Mouse (Mus musculus): ENCODE data around the gene Icam1. TPM values are rescaled to one million over a fixed set of nuclear protein-coding genes. Genes with fewer than 3 reads are reported as not detected.
A peak's percentile ranks its signal among the peaks of the same experiment; 100 is the strongest.
"Not testable (repeated sequence)": the region's sequence is repeated elsewhere in the genome, so short reads cannot be mapped to it uniquely, and the experiment has no call there.

Gene Icam1
- polyA plus RNA-seq, 1 experiment from 2014 or later, result 13.9 TPM

DNA sequence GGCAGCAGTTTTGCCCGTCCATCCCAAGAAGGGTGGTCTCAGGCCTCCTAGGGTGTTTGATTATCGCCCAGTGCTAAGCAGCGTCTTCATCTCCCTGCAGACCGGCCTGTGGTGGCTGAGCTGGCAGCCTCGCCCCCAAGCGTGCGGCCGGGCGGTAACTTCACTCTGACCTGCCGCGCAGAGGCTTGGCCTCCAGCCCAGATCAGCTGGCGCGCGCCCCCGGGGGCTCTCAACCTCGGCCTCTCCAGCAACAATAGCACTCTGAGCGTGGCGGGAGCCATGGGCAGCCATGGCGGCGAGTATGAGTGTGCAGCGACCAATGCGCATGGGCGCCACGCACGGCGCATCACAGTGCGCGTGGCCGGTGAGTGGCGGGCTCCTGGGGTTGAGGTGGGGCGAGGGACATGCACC, 21.7 kb downstream of the Icam1 start:
- Histone ChIP-seq H3K27me3 (peaks cover 83% of the 10 kb centered on the region), H3K36me3 (no peaks in the 10 kb centered on the region), H3K4me2 (replicated peaks) (peak overlapping the region; percentile 70), H3K4me3 (peak overlapping the region; percentile 45), H3K9ac (peak overlapping the region; percentile 51), H3K9me3 (0 out of 2 replicates have a peak, but pooled peaks cover 5% of the 10 kb centered on the region), H3K4me1 (peaks cover 37% of the 10 kb centered on the region), H3K27ac (no peak overlapping the region)
- WGBS, result 2% methylated on average over 31 of the region's 31 CpGs
- ATAC-seq (ENCODE audit: low FRiP score, low read depth), result no peak

- no peak overlapping the region for H3K27ac ChIP-seq
- H3K4me1 ChIP-seq, result peaks cover 22% of the 10 kb centered on the region
- H3K27me3 ChIP-seq, result peaks cover 60% of the 10 kb centered on the region
- WGBS, result 73% methylated on average over 3 of the region's 3 CpGs
- H3K9me3 ChIP-seq, result 0 out of 2 replicates have a peak, but pooled peaks cover 5% of the 10 kb centered on the region
- no peak overlapping the region for H3K9ac ChIP-seq
- H3K4me3 ChIP-seq, result no peak overlapping the region
- ATAC-seq (ENCODE audit: low FRiP score, low read depth), result no peak
- no peaks in the 10 kb centered on the region for H3K36me3 ChIP-seq
- no peak overlapping the region for H3K4me2 ChIP-seq (replicated peaks)
Observed at GRCm38 (mm10) chr9:21039779-21040178, 24.0 kb downstream of the Icam1 start.

DNA sequence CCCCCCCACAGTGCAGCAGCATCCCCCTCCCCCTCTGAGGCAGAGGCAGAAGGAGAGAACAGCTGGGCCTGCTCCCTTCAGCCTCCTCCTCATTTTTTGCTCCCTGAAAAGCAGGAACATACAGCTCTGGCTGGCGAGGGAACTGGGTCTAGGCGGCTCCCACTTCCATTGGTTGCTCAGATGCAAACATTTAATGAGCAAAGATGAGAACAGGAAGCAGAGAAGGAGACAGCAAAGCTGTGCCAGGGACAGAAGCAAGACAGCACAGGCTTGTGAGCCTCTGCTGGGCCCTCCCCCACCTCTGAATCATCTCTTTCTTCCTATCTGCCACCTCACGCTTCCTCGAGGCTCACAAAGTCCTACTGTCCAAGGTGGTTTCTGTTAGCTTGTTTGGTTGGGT, 25.5 kb downstream of the Icam1 start:
- Histone ChIP-seq H3K9me3 (0 out of 2 replicates have a peak, but pooled peaks cover 5% of the 10 kb centered on the region), H3K27ac (no peak overlapping the region), H3K4me3 (no peak overlapping the region), H3K36me3 (no peaks in the 10 kb centered on the region), H3K9ac (no peak overlapping the region), H3K27me3 (peaks cover 45% of the 10 kb centered on the region), H3K4me2 (replicated peaks) (no peak overlapping the region), H3K4me1 (peaks cover 17% of the 10 kb centered on the region)
- ATAC-seq (ENCODE audit: low FRiP score, low read depth), result no peak
- 37% methylated on average over 4 of the region's 4 CpGs for WGBS

- H3K4me2 ChIP-seq (replicated peaks), result no peak overlapping the region
- H3K36me3 ChIP-seq, result no peaks in the 10 kb centered on the region
- H3K4me1 ChIP-seq, result no peaks in the 10 kb centered on the region
- 77% methylated on average over 4 of the region's 4 CpGs for WGBS
- no peak for ATAC-seq (ENCODE audit: low FRiP score, low read depth)
- H3K9ac ChIP-seq, result no peak overlapping the region
- no peak overlapping the region for H3K27ac ChIP-seq
- H3K9me3 ChIP-seq, result 0 out of 2 replicates have a peak, but pooled peaks cover 5% of the 10 kb centered on the region
- H3K27me3 ChIP-seq, result peaks cover 22% of the 10 kb centered on the region
- no peak overlapping the region for H3K4me3 ChIP-seq
Observed at GRCm38 (mm10) chr9:21043563-21043962, 27.8 kb downstream of the Icam1 start.

DNA sequence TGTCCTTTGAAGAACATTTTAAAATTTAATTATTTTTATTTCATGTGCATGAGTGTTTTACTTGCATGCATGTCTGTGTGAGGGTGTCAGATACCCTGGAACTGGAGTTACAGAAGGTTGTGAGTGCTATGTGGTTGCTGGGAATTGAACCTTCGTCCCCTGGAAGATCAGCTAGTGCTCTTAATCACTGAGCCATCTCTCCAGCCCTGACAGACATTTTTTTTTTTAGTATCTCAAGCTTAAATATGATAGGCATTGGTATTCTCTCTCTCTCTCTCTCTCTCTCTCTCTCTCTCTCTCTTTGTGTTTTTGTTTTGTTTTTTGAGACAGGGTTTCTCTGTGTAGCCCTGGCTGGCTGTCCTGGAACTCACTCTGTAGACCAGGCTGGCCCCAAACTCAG, 29.0 kb downstream of the Icam1 start:
- H3K27ac ChIP-seq; H3K4me3 ChIP-seq; H3K9ac ChIP-seq; H3K4me1 ChIP-seq; H3K36me3 ChIP-seq; ATAC-seq (ENCODE audit: low FRiP score, low read depth); H3K4me2 ChIP-seq (replicated peaks); H3K9me3 ChIP-seq: not testable (repeated sequence)
- H3K27me3 ChIP-seq, result peaks cover 10% of the 10 kb centered on the region
- WGBS, result 52% methylated on average over 1 of the region's 1 CpGs

DNA sequence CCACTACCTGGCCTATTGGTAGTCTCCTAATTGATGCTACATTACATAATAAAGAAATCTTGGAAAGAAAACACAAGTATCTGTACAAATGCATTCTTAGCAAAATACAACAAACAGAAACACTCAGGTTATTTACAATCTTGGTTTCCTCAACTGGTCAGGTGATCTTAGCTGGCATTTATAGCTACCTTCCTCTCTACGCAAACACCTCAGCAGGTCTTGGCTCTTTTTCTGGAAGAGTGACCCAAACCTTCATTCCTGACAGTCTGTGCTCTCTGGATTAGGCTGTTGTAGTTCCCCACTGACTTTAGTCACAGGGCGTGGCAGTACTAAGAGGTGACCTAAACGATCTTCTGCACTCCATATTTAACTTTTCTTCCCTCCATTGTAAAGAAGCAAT, 29.4 kb downstream of the Icam1 start:
- no peak overlapping the region for H3K9ac ChIP-seq
- H3K36me3 ChIP-seq, result no peaks in the 10 kb centered on the region
- WGBS, result 82% methylated on average over 3 of the region's 3 CpGs
- ATAC-seq (ENCODE audit: low FRiP score, low read depth), result no peak
- peaks cover 6% of the 10 kb centered on the region for H3K27me3 ChIP-seq
- no peak overlapping the region for H3K4me2 ChIP-seq (replicated peaks)
- H3K9me3 ChIP-seq, result no peaks in the 10 kb centered on the region
- H3K4me1 ChIP-seq, result no peaks in the 10 kb centered on the region
- H3K27ac ChIP-seq, result no peak overlapping the region
- no peak overlapping the region for H3K4me3 ChIP-seq

DNA sequence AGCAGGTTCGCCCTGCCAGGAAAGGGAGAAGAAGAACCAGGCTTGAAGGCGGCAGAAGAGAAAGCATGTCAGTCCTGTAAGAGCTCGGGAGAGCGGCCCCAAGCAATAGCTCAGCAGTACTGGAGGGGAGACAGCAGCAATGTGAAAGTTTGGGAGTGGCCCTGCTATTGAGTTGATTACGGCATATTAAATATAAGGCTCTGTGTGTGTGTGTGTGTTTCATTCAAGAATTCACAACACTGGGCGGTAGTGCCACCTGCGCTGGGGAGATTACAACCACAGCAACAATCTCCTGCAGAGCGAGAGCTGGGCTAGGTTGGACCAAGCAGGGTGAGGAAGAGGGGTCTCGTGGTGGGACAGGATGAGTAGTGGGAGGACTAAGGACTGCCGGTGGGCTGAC, 35.8 kb downstream of the Icam1 start:
- no peak for ATAC-seq (ENCODE audit: low FRiP score, low read depth)
- H3K36me3 ChIP-seq, result no peaks in the 10 kb centered on the region
- H3K4me3 ChIP-seq, result no peak overlapping the region
- H3K9ac ChIP-seq, result no peak overlapping the region
- H3K27me3 ChIP-seq, result peaks cover 2% of the 10 kb centered on the region; the same call in 1 of the 2 replicates
- no peaks in the 10 kb centered on the region for H3K4me1 ChIP-seq
- no peak overlapping the region for H3K27ac ChIP-seq
- H3K4me2 ChIP-seq (replicated peaks), result no peak overlapping the region
- H3K9me3 ChIP-seq, result no peaks in the 10 kb centered on the region
- WGBS, result 64% methylated on average over 10 of the region's 10 CpGs

GRCm38 (mm10) chr9:21062928-21063327, 47.1 kb downstream of the Icam1 start:
- no peak overlapping the region for H3K9ac ChIP-seq
- H3K4me1 ChIP-seq, result no peaks in the 10 kb centered on the region
- no peaks in the 10 kb centered on the region for H3K27me3 ChIP-seq
- peaks cover 42% of the 10 kb centered on the region for H3K36me3 ChIP-seq
- H3K9me3 ChIP-seq, result no peaks in the 10 kb centered on the region
- H3K4me2 ChIP-seq (replicated peaks), result no peak overlapping the region
- no peak overlapping the region for H3K27ac ChIP-seq
- no peak overlapping the region for H3K4me3 ChIP-seq
- WGBS, result 78% methylated on average over 2 of the region's 2 CpGs
- ATAC-seq (ENCODE audit: low FRiP score, low read depth), result no peak

GRCm38 (mm10) chr9:21067006-21067684, 51.4 kb downstream of the Icam1 start, which contains the start of gene Zglp1:
Zglp1 (minus strand) TSS chr9:21067093.
- no peaks in the 10 kb centered on the region for H3K27me3 ChIP-seq
- H3K4me3 ChIP-seq, result no peak within 1 kb of the TSS
- H3K36me3 ChIP-seq, result peaks cover 62% of the 10 kb centered on the region
- no peak for ATAC-seq (ENCODE audit: low FRiP score, low read depth)
- H3K27ac ChIP-seq, result no peak within 1 kb of the TSS
- H3K4me2 ChIP-seq (replicated peaks), result no peak within 1 kb of the TSS
- WGBS, result 83% methylated on average over 27 of the region's 27 CpGs
- no peak within 1 kb of the TSS for H3K9ac ChIP-seq
- peaks cover 4% of the 10 kb centered on the region; the same call in 1 of the 2 replicates for H3K4me1 ChIP-seq
- no peaks in the 10 kb centered on the region for H3K9me3 ChIP-seq

GRCm38 (mm10) chr9:21072641-21073040, 56.9 kb downstream of the Icam1 start:
- Histone ChIP-seq H3K36me3 (peaks cover 60% of the 10 kb centered on the region), H3K4me1 (peaks cover 15% of the 10 kb centered on the region), H3K27me3 (no peaks in the 10 kb centered on the region), H3K9ac (peak overlapping the region; percentile 88), H3K4me2 (replicated peaks) (peak overlapping the region; percentile 76), H3K9me3 (no peaks in the 10 kb centered on the region), H3K4me3 (peak overlapping the region; percentile 87), H3K27ac (0 out of 2 replicates have a peak overlapping the region, but pooled peaks have one; percentile 40)
- 16% methylated on average over 4 of the region's 4 CpGs for WGBS
- ATAC-seq (ENCODE audit: low FRiP score, low read depth), result peak; percentile 8; the same call in 1 of the 2 replicates

- no peaks in the 10 kb centered on the region for H3K9me3 ChIP-seq
Observed at GRCm38 (mm10) chr9:21073044-21073840, 57.5 kb downstream of the Icam1 start, which contains the start of the genes Gm49373 and Fdx1l. Gm49373 (minus strand) TSS chr9:21073096. Fdx1l (minus strand) TSS chr9:21073614.

DNA sequence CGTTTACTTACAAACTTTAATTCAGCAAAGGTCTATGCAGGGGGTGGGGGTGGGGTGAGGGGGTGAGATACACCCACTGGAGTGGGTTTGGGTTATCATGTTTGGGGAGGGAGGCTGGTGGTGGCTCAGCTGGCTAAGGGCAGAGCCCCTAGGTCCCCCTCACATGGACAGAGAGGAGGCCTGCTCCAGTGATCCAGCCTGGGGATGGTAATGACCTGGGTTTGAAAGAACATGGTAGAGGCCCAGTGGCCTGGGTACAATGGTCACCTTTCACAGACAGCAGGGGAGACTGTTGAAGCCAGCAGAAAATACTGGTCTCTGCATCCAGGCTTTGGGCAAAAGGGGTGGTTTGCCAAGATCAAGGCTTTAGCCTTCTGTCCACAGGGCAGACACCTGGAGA, 58.4 kb downstream of the Icam1 start:
- no peak overlapping the region for H3K27ac ChIP-seq
- peaks cover 70% of the 10 kb centered on the region for H3K36me3 ChIP-seq
- H3K9me3 ChIP-seq, result no peaks in the 10 kb centered on the region
- H3K4me1 ChIP-seq, result peaks cover 15% of the 10 kb centered on the region
- H3K4me2 ChIP-seq (replicated peaks), result peak overlapping the region; percentile 76; the same call in 1 of the 2 replicates
- 0 out of 2 replicates have a peak overlapping the region, but pooled peaks have one; percentile 8 for H3K9ac ChIP-seq
- no peak for ATAC-seq (ENCODE audit: low FRiP score, low read depth)
- H3K27me3 ChIP-seq, result no peaks in the 10 kb centered on the region
- WGBS, result 83% methylated on average over 1 of the region's 1 CpGs
- H3K4me3 ChIP-seq, result no peak overlapping the region

More at GRCm38 (mm10) chr9:21073044-21073840, 57.5 kb downstream of the Icam1 start, which contains the start of the genes Gm49373 and Fdx1l:
- Histone ChIP-seq H3K36me3 (peaks cover 61% of the 10 kb centered on the region), H3K4me1 (peaks cover 15% of the 10 kb centered on the region), H3K27me3 (no peaks in the 10 kb centered on the region), H3K27ac (peak within 1 kb of the TSS; percentile 40), H3K4me2 (replicated peaks) (peak within 1 kb of the TSS; percentile 76), H3K4me3 (peak within 1 kb of the TSS; percentile 87), H3K9ac (peak within 1 kb of the TSS; percentile 88)
- 3% methylated on average over 58 of the region's 58 CpGs for WGBS
- ATAC-seq (ENCODE audit: low FRiP score, low read depth), result peak; percentile 92

All from limb, embryonic 13.5 days (tissue).